Mouse (Mus musculus) heart, postnatal 0 days (tissue): ENCODE data around the gene Shoc2. TPM values are rescaled to one million over a fixed set of nuclear protein-coding genes. Genes with fewer than 3 reads are reported as not detected.

Source experiments
- ATAC-seq: fragments of 200-750 bp; cut with Nextera tagmentation; 2 replicates; pipeline ENCODE4 v1.8.0; 2017; ENCODE audit warnings: low read depth, moderate number of reproducible peaks, moderate library complexity; ENCODE audit not compliant: insufficient read depth
- DNase-seq: peaks from one replicate; pipeline ENCODE4 v3.0.0-alpha.2; 2016; ENCODE audit warnings: low spot score
- H3K27ac ChIP-seq: fragments of 300-500 bp; sonication (generic); 2 replicates; pipeline ENCODE4 v1.5.1; 2014; ENCODE audit warnings: low read depth, mild to moderate bottlenecking
- H3K27me3 ChIP-seq: fragments of 300-500 bp; sonication (generic); 2 replicates; pipeline ENCODE4 v1.6.1; 2014; ENCODE audit warnings: low read length, mixed read lengths; ENCODE audit not compliant: control insufficient read depth, insufficient read depth
- H3K36me3 ChIP-seq: fragments of 300-500 bp; sonication (generic); replicated peaks from 2 replicates; pipeline ENCODE4 v1.6.1; 2014; ENCODE audit warnings: low read length, mixed read lengths; ENCODE audit not compliant: control insufficient read depth, insufficient read depth
- H3K4me1 ChIP-seq: fragments of 300-500 bp; sonication (generic); 2 replicates; pipeline ENCODE4 v1.6.1; 2014; ENCODE audit warnings: antibody characterized with exemption; ENCODE audit not compliant: control insufficient read depth, insufficient read depth
- H3K4me2 ChIP-seq: fragments of 300-500 bp; sonication (generic); 2 replicates; pipeline ENCODE4 v1.6.1; 2014; ENCODE audit warnings: low read depth, mild to moderate bottlenecking, low read length, moderate library complexity
- H3K4me3 ChIP-seq: fragments of 300-500 bp; sonication (generic); 2 replicates; pipeline ENCODE4 v1.5.1; 2014; ENCODE audit warnings: low read depth, low read length
- H3K9ac ChIP-seq: fragments of 300-500 bp; sonication (generic); replicated peaks from 2 replicates; pipeline ENCODE4 v1.6.1; 2014; ENCODE audit warnings: low read depth, low read length, mixed read lengths
- H3K9me3 ChIP-seq: fragments of 300-500 bp; sonication (generic); replicated peaks from 2 replicates; pipeline ENCODE4 v1.6.1; 2016; ENCODE audit warnings: low read length; ENCODE audit not compliant: control insufficient read depth
- CTCF ChIP-seq: IDR thresholded peaks from 2 replicates; pipeline ENCODE4 v1.5.1; 2016; ENCODE audit warnings: antibody characterized with exemption, control low read depth, low read depth
- EP300 ChIP-seq: IDR thresholded peaks from 2 replicates; pipeline ENCODE4 v1.6.1; 2016; ENCODE audit warnings: antibody characterized with exemption, low read depth
- WGBS: fragments of 180-500 bp; shearing (Covaris S2); extraction: QIAGEN DNeasy Blood & Tissue Kit; methylation state at CpG from one replicate; pipeline ENCODE4 v1.1.7; 2014; 5-methylcytosine and 5-hydroxymethylcytosine counted together
- polyA plus RNA-seq: library from polyadenylated mRNA; unstranded; fragments of >200 nt; fragmentation: Nextera tagmentation; extraction: Ambion mirVana; gene quantifications from 2 replicates; pipeline ENCODE4 v1.2.1, GENCODE M21; 2015
- total RNA-seq: library from RNA; depleted of rRNA; stranded (reverse); fragments of >200 nt; gene quantifications from 2 replicates; pipeline ENCODE4 v1.2.3, GENCODE M21; 2014; ENCODE audit warnings: low replicate concordance; rRNA removed

The Shoc2 gene
- total and polyA plus RNA-seq, 2 experiments from 2014 or later, result 20.1 to 38.0 TPM

GRCm38 (mm10) chr19:54076362-54077349, 132.6 kb downstream of the Shoc2 start:
- H3K4me1 ChIP-seq, result no peaks in the 10 kb centered on the region
- no peak overlapping the region for H3K9ac ChIP-seq
- no peak overlapping the region for H3K4me2 ChIP-seq
- no peak overlapping the region for H3K4me3 ChIP-seq
- no peaks in the 10 kb centered on the region for H3K27me3 ChIP-seq
- no peaks in the 10 kb centered on the region for H3K36me3 ChIP-seq
- ATAC-seq (no peak), DNase-seq (no peak)
- no peaks in the 10 kb centered on the region for H3K9me3 ChIP-seq
- no peak overlapping the region for H3K27ac ChIP-seq
- TF ChIP-seq CTCF, result no peak
- TF ChIP-seq EP300, result no peak
- 55% methylated on average over 10 of the region's 10 CpGs for WGBS

DNA sequence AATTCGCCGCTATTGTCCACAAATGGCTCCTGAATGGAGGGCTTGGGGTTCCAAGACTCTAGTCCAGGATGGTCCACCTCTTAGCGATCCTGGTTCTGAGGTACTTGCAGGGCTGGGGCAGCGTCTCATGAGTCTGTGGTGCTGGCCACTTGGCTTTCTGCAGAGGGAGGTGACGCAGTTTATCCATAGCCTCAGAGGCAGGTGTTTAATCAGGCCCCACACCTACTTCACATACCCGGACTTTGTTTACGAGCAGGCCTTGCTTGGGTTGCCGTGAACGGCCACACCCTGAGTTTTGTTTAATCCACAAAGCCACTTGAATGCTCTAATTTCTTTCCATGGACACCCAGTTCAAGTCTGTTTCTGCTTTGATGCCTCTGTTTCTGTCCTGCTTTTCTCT, 137.2 kb downstream of the Shoc2 start:
- Histone ChIP-seq H3K27ac (no peak overlapping the region), H3K4me1 (no peaks in the 10 kb centered on the region), H3K9me3 (no peaks in the 10 kb centered on the region), H3K9ac (no peak overlapping the region), H3K4me2 (no peak overlapping the region), H3K36me3 (no peaks in the 10 kb centered on the region), H3K27me3 (no peaks in the 10 kb centered on the region), H3K4me3 (no peak overlapping the region)
- no peak for DNase-seq
- no peak for TF ChIP-seq CTCF
- TF ChIP-seq EP300, result no peak
- no peak for ATAC-seq
- 77% methylated on average over 9 of the region's 9 CpGs for WGBS

DNA sequence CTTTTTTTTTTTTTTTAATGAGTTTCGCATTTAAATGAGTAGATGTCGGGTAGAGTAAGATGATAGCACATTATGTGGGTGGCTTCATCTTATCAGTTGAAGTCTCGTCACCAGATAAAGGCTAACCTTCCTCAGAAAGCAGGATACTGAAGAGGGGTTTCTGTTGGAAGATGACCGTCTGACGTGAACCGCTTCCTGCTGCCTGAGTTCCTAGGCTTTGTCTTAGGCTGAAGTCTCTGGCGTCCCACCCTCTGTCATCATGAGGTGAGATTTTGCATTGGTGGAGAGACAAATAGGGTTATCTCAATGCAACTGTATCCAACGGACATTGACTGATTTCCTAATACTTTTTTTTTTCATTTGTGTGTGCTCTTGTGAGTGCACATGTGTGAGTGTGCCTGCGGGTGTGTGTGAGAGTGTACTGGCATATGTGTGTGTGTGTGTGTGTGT, 137.6 kb downstream of the Shoc2 start:
- H3K27me3 ChIP-seq, result no peaks in the 10 kb centered on the region
- H3K4me2 ChIP-seq, result no peak overlapping the region
- H3K27ac ChIP-seq, result no peak overlapping the region
- WGBS, result 63% methylated on average over 9 of the region's 9 CpGs
- no peaks in the 10 kb centered on the region for H3K36me3 ChIP-seq
- TF ChIP-seq EP300, result no peak
- TF ChIP-seq CTCF, result no peak
- H3K9me3 ChIP-seq, result no peaks in the 10 kb centered on the region
- no peaks in the 10 kb centered on the region for H3K4me1 ChIP-seq
- no peak overlapping the region for H3K4me3 ChIP-seq
- no peak for ATAC-seq
- DNase-seq, result no peak
- H3K9ac ChIP-seq, result no peak overlapping the region

Other genes with a start within 250 kb of the Shoc2 start
- gene Pdcd4, start 52.1 kb upstream of the Shoc2 start, total RNA-seq, result 4.2 and 5.5 TPM in 2 replicates
- 28.6 and 34.8 TPM in 2 replicates for gene Pdcd4, start 52.1 kb upstream of the Shoc2 start, polyA plus RNA-seq
- 32.1 and 45.5 TPM in 2 replicates for gene Bbip1, start 321 bp downstream of the Shoc2 start, total RNA-seq
- 74.2 and 78.3 TPM in 2 replicates for gene Bbip1, start 321 bp downstream of the Shoc2 start, polyA plus RNA-seq
- 1.9 TPM in 1 of 2 replicates, not detected in the other for gene Adra2a, start 99.8 kb downstream of the Shoc2 start, total RNA-seq
- gene Adra2a, start 99.8 kb downstream of the Shoc2 start, polyA plus RNA-seq, result 0.03 TPM in 1 of 2 replicates, not detected in the other